Mouse (Mus musculus): ENCODE measurements at regions not wholly inside any gene's neighbourhood (a gene's known extent, or its start where the extent isn't known, plus 50 kb on each side); places are given as distances from the start of the nearest gene placed in this dataset.

DNA sequence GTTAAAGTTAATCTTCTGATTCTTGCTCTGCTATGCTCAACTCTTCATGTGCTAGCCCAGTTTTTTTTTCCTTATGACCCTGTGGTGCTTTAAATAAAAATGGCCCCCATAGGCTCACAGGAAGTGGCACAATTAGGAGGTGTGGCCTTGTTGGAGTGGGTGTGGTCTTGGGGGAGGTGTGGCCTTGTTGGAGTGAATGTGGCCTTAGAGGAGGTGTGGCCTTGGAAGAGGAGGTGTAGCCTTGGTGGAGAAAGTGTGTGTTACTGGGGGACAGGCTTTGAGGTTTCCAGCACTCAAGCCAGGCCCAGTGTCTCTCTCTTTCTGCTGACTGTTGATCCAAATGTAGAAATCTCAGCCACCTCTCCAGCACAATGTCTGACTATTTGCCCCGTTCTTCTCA lies 186.0 kb upstream of the Rhobtb1 start:
- H3K9ac ChIP-seq (replicated peaks; ENCODE audit: low read length) = no peak overlapping the region
- no peak overlapping the region for H3K4me3 ChIP-seq (ENCODE audit: low read depth, low read length)
- no peaks in the 10 kb centered on the region for H3K9me3 ChIP-seq (replicated peaks; ENCODE audit: control insufficient read depth, low read length)
- no peak for DNase-seq (ENCODE audit: low spot score)
- no peaks in the 10 kb centered on the region for H3K27me3 ChIP-seq (ENCODE audit: control insufficient read depth, insufficient read depth, low read length)
- no peak overlapping the region for H3K4me2 ChIP-seq (ENCODE audit: low read depth, low read length)
- no peaks in the 10 kb centered on the region for H3K36me3 ChIP-seq (replicated peaks; ENCODE audit: control insufficient read depth, insufficient read depth, low read depth, low read length)
- H3K4me1 ChIP-seq (ENCODE audit: control insufficient read depth, insufficient read depth, low read length) = no peaks in the 10 kb centered on the region
- no peak overlapping the region for H3K27ac ChIP-seq (replicated peaks; ENCODE audit: low read depth, low read length)
- no peak for ATAC-seq (replicated peaks; ENCODE audit: insufficient number of reproducible peaks, low FRiP score, low TSS enrichment, low read depth)
- 91% methylated on average over 1 of the region's 1 CpGs for WGBS

DNA sequence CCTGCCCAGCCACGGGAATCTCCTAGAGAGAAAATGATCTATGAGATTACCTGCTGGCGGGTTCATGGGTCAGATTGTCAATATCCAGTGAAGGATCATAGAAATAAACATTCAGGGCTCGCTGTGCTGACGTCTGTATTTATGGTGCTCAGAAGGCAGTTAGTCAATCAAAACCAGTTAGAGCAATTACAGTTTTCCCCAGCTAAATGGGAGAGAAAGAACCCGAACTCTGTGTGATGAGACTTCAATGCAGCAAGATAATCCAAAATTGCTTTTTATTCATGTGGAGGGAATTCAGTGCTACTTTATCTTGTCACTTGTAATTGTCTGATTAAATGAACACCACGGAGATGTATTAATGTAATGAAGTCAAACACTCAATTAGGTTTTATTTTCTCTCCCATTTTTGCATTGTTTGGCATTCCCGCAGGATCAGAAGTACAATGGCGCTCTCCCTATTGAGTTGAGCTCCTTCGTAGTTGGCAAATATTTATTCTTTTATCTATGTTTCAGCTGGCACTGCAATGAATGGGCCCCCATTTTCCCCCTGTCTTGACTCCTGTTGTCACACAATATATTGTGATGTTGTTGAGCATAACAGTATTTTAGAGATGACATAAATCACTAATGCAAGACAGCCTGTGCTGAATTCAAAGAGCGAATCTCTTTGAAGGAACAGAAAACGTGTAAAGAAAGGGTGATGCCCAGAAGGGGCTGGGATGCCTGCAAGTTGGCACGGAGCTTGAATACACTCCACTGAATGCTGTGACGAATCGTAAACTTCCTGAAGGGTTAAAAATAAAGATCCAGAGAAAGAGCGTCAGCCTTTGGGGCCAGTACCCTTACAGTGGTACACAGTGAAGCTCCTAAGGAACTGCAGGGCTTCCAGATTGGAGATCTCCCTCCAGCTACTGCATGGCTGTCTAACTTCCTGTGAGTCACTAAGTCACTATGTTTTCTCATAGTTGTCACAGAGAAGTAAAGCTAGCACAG lies 183.0 kb upstream of the Rhobtb1 start:
- Histone ChIP-seq H3K4me3 (ENCODE audit: low read depth, low read length) (no peak overlapping the region), H3K4me2 (ENCODE audit: low read depth, low read length) (no peak overlapping the region), H3K4me1 (ENCODE audit: control insufficient read depth, insufficient read depth, low read length) (no peaks in the 10 kb centered on the region), H3K9ac (replicated peaks; ENCODE audit: low read length) (no peak overlapping the region), H3K27me3 (ENCODE audit: control insufficient read depth, insufficient read depth, low read length) (no peaks in the 10 kb centered on the region), H3K27ac (replicated peaks; ENCODE audit: low read depth, low read length) (no peak overlapping the region), H3K9me3 (replicated peaks; ENCODE audit: control insufficient read depth, low read length) (no peaks in the 10 kb centered on the region), H3K36me3 (replicated peaks; ENCODE audit: control insufficient read depth, insufficient read depth, low read depth, low read length) (no peaks in the 10 kb centered on the region)
- 75% methylated on average over 15 of the region's 15 CpGs for WGBS
- DNase-seq (ENCODE audit: low spot score) (no peak), ATAC-seq (replicated peaks; ENCODE audit: insufficient number of reproducible peaks, low FRiP score, low TSS enrichment, low read depth) (no peak)

DNA sequence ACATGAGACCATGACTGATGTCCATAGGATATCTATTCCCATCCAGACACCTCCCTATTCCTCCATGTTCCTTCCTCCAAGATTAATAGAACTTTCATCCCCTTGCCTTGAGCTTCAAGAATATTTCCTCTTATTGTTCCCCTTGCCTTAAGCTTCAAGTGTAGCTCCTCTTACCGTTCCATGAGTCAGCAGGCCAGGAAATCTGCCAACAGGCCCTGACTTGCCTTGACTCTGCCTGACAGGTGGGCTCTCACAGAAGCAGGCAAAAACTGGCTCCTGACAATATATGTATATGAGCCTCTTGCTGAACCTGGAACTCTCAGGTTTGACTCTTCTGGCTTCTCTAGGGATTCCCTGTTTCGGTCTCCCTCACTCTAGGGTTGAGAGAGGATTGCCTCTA lies 180.7 kb upstream of the Rhobtb1 start:
- no peak overlapping the region for H3K4me3 ChIP-seq (ENCODE audit: low read depth, low read length)

GRCm38 (mm10) chr10:68974771-68975170 lies 176.5 kb upstream of the Rhobtb1 start:
- Histone ChIP-seq H3K9me3 (replicated peaks; ENCODE audit: control insufficient read depth, low read length) (no peaks in the 10 kb centered on the region), H3K4me3 (ENCODE audit: low read depth, low read length) (no peak overlapping the region), H3K27me3 (ENCODE audit: control insufficient read depth, insufficient read depth, low read length) (no peaks in the 10 kb centered on the region), H3K27ac (replicated peaks; ENCODE audit: low read depth, low read length) (no peak overlapping the region), H3K4me1 (ENCODE audit: control insufficient read depth, insufficient read depth, low read length) (no peaks in the 10 kb centered on the region), H3K9ac (replicated peaks; ENCODE audit: low read length) (no peak overlapping the region), H3K36me3 (replicated peaks; ENCODE audit: control insufficient read depth, insufficient read depth, low read depth, low read length) (no peaks in the 10 kb centered on the region), H3K4me2 (ENCODE audit: low read depth, low read length) (no peak overlapping the region)
- no peak for DNase-seq (ENCODE audit: low spot score)
- WGBS = 64% methylated on average over 7 of the region's 7 CpGs
- ATAC-seq (replicated peaks; ENCODE audit: insufficient number of reproducible peaks, low FRiP score, low TSS enrichment, low read depth) = no peak

More for the DNA sequence above, 180.7 kb upstream of the Rhobtb1 start:
- Histone ChIP-seq H3K27ac (replicated peaks; ENCODE audit: low read depth, low read length) (no peak overlapping the region), H3K9me3 (replicated peaks; ENCODE audit: control insufficient read depth, low read length) (no peaks in the 10 kb centered on the region), H3K4me1 (ENCODE audit: control insufficient read depth, insufficient read depth, low read length) (no peaks in the 10 kb centered on the region), H3K36me3 (replicated peaks; ENCODE audit: control insufficient read depth, insufficient read depth, low read depth, low read length) (no peaks in the 10 kb centered on the region), H3K27me3 (ENCODE audit: control insufficient read depth, insufficient read depth, low read length) (no peaks in the 10 kb centered on the region), H3K4me2 (ENCODE audit: low read depth, low read length) (no peak overlapping the region), H3K9ac (replicated peaks; ENCODE audit: low read length) (no peak overlapping the region)
- ATAC-seq (replicated peaks; ENCODE audit: insufficient number of reproducible peaks, low FRiP score, low TSS enrichment, low read depth) (no peak), DNase-seq (ENCODE audit: low spot score) (peak; percentile 13)
- WGBS = 86% methylated on average over 2 of the region's 2 CpGs

DNA sequence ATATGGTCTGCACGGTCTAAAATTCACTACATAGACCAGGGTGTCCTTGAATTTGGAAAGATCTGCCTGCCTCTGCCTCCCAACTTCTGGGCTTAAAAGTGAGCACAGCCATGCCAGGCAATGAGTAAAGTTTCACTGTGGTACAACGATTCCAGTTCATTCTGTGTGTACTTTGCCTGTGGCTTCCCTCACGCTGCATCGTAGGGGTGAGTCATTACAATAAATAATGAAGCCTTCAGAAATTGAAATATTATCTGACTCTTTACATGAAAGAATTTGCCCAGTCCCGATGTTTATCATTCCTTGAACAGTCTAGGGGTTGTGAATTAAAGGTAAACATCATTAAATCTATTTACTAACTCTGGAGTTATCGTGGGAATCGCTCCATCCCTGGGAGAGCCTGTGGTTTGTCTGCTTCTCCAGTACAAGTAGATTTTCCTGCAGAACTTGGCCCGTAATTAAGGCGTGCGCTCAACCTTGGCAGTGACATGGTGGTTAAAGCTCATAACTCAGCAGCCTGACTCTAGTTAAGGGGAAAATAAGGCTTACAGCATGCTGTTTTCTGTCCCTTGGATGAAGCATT lies 174.7 kb upstream of the Rhobtb1 start:
- H3K27me3 ChIP-seq (ENCODE audit: control insufficient read depth, insufficient read depth, low read length) = no peaks in the 10 kb centered on the region
- WGBS = 80% methylated on average over 10 of the region's 10 CpGs

DNA sequence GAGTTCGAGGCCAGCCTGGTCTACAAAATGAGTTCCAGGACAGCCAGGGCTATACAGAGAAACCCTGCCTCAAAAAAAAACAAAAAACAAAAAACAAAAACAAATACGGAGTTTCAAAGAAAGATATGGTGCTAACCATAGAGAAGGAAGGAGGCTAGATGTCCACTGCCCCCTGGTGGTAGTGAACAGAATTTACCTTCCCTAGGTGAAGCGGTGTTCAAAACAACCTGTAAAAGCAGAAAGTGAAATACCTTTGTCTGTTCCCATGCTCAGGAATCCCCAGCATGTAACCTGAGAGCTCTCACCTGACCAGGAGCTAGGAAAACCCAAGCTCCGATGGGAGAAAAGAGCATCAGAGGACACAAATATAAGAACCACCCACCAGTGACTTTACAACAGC lies 173.1 kb upstream of the Rhobtb1 start:
- Histone ChIP-seq H3K27ac (replicated peaks; ENCODE audit: low read depth, low read length) (no peak overlapping the region), H3K9ac (replicated peaks; ENCODE audit: low read length) (no peak overlapping the region), H3K27me3 (ENCODE audit: control insufficient read depth, insufficient read depth, low read length) (no peaks in the 10 kb centered on the region), H3K9me3 (replicated peaks; ENCODE audit: control insufficient read depth, low read length) (no peaks in the 10 kb centered on the region), H3K36me3 (replicated peaks; ENCODE audit: control insufficient read depth, insufficient read depth, low read depth, low read length) (no peaks in the 10 kb centered on the region), H3K4me2 (ENCODE audit: low read depth, low read length) (no peak overlapping the region), H3K4me1 (ENCODE audit: control insufficient read depth, insufficient read depth, low read length) (no peaks in the 10 kb centered on the region), H3K4me3 (ENCODE audit: low read depth, low read length) (no peak overlapping the region)
- ATAC-seq (replicated peaks; ENCODE audit: insufficient number of reproducible peaks, low FRiP score, low TSS enrichment, low read depth) (no peak), DNase-seq (ENCODE audit: low spot score) (peak; percentile 49)
- 57% methylated on average over 4 of the region's 4 CpGs for WGBS

More for the DNA sequence above, 174.7 kb upstream of the Rhobtb1 start:
- DNase-seq (ENCODE audit: low spot score) (no peak), ATAC-seq (replicated peaks; ENCODE audit: insufficient number of reproducible peaks, low FRiP score, low TSS enrichment, low read depth) (no peak)
- Histone ChIP-seq H3K4me3 (ENCODE audit: low read depth, low read length) (no peak overlapping the region), H3K36me3 (replicated peaks; ENCODE audit: control insufficient read depth, insufficient read depth, low read depth, low read length) (no peaks in the 10 kb centered on the region), H3K4me2 (ENCODE audit: low read depth, low read length) (no peak overlapping the region), H3K9me3 (replicated peaks; ENCODE audit: control insufficient read depth, low read length) (no peaks in the 10 kb centered on the region), H3K4me1 (ENCODE audit: control insufficient read depth, insufficient read depth, low read length) (no peaks in the 10 kb centered on the region), H3K9ac (replicated peaks; ENCODE audit: low read length) (no peak overlapping the region), H3K27ac (replicated peaks; ENCODE audit: low read depth, low read length) (no peak overlapping the region)

DNA sequence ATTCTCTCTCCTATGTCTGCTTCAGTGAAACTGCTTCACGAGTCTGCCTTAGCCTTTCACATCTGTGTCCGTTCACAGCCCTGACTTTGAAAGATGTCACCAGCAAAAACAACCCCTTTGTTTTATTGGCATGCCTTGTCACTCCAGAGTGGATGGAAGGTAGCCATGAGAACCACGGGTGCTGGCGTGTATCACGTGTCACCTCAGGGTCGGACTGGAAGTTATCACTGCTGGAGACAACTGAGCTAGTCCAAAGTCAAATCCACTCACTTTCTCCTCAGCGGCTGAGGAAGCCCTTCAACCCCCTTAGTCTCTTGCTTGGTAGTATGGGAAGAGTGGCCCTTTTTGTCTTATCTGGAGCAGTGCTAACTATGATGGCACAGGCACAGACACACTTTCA lies 171.3 kb upstream of the Rhobtb1 start:
- H3K4me3 ChIP-seq (ENCODE audit: low read depth, low read length) = no peak overlapping the region
- no peak overlapping the region for H3K27ac ChIP-seq (replicated peaks; ENCODE audit: low read depth, low read length)
- ATAC-seq (replicated peaks; ENCODE audit: insufficient number of reproducible peaks, low FRiP score, low TSS enrichment, low read depth) = no peak
- no peaks in the 10 kb centered on the region for H3K27me3 ChIP-seq (ENCODE audit: control insufficient read depth, insufficient read depth, low read length)
- H3K4me1 ChIP-seq (ENCODE audit: control insufficient read depth, insufficient read depth, low read length) = no peaks in the 10 kb centered on the region
- no peaks in the 10 kb centered on the region for H3K36me3 ChIP-seq (replicated peaks; ENCODE audit: control insufficient read depth, insufficient read depth, low read depth, low read length)
- H3K4me2 ChIP-seq (ENCODE audit: low read depth, low read length) = no peak overlapping the region
- no peak for DNase-seq (ENCODE audit: low spot score)
- WGBS = 75% methylated on average over 7 of the region's 7 CpGs
- no peaks in the 10 kb centered on the region for H3K9me3 ChIP-seq (replicated peaks; ENCODE audit: control insufficient read depth, low read length)
- H3K9ac ChIP-seq (replicated peaks; ENCODE audit: low read length) = no peak overlapping the region

GRCm38 (mm10) chr10:68982288-68982687 lies 168.9 kb upstream of the Rhobtb1 start:
- no peaks in the 10 kb centered on the region for H3K27me3 ChIP-seq (ENCODE audit: control insufficient read depth, insufficient read depth, low read length)
- H3K36me3 ChIP-seq (replicated peaks; ENCODE audit: control insufficient read depth, insufficient read depth, low read depth, low read length) = no peaks in the 10 kb centered on the region
- DNase-seq (ENCODE audit: low spot score) (no peak), ATAC-seq (replicated peaks; ENCODE audit: insufficient number of reproducible peaks, low FRiP score, low TSS enrichment, low read depth) (no peak)
- no peak overlapping the region for H3K4me2 ChIP-seq (ENCODE audit: low read depth, low read length)
- no peaks in the 10 kb centered on the region for H3K9me3 ChIP-seq (replicated peaks; ENCODE audit: control insufficient read depth, low read length)
- no peaks in the 10 kb centered on the region for H3K4me1 ChIP-seq (ENCODE audit: control insufficient read depth, insufficient read depth, low read length)
- no peak overlapping the region for H3K9ac ChIP-seq (replicated peaks; ENCODE audit: low read length)
- no peak overlapping the region for H3K27ac ChIP-seq (replicated peaks; ENCODE audit: low read depth, low read length)
- WGBS = 90% methylated on average over 8 of the region's 8 CpGs
- H3K4me3 ChIP-seq (ENCODE audit: low read depth, low read length) = no peak overlapping the region
